Mouse (Mus musculus) kidney, adult 2 months (tissue): Measurements from ENCODE around the gene Abcg4. TPM values are rescaled to one million over a fixed set of nuclear protein-coding genes. Genes with fewer than 3 reads are reported as not detected.
"Not testable (repeated sequence)": the region's sequence is repeated elsewhere in the genome, so short reads cannot be mapped to it uniquely, and the experiment has no call there.

Experiments used
- DNase-seq: peaks from one replicate; pipeline ENCODE4 v3.0.0; 2021
- H3K27ac ChIP-seq: fragments of 200-500 bp; 2 replicates; pipeline ENCODE4 v1.5.1; 2012; ENCODE audit warnings: low read depth, low read length, control low read depth, inconsistent platforms; ENCODE audit not compliant: insufficient read depth
- H3K27me3 ChIP-seq: fragments of 200-500 bp; replicated peaks from 2 replicates; pipeline ENCODE4 v1.6.1; 2012; ENCODE audit warnings: mild to moderate bottlenecking, moderate library complexity, low read length, inconsistent platforms; ENCODE audit not compliant: control insufficient read depth, insufficient read depth
- H3K36me3 ChIP-seq: fragments of 200-500 bp; 2 replicates; pipeline ENCODE4 v1.6.1; 2012; ENCODE audit warnings: mild to moderate bottlenecking, moderate library complexity, low read length, inconsistent platforms; ENCODE audit not compliant: control insufficient read depth, insufficient read depth
- H3K4me1 ChIP-seq: fragments of 200-500 bp; 2 replicates; pipeline ENCODE4 v1.6.1; 2011; ENCODE audit warnings: low read length; ENCODE audit not compliant: control insufficient read depth, insufficient read depth
- H3K4me3 ChIP-seq: fragments of 200-500 bp; 2 replicates; pipeline ENCODE4 v1.5.1; 2011; ENCODE audit warnings: mild to moderate bottlenecking, low read depth, low read length, control low read depth; ENCODE audit not compliant: insufficient read depth
- CTCF ChIP-seq: fragments of 200-500 bp; conservative IDR thresholded peaks from 2 replicates; pipeline ENCODE4 v1.5.1; 2011; ENCODE audit warnings: low read depth, mild to moderate bottlenecking, control low read depth, low read length, moderate library complexity, mixed read lengths; ENCODE audit not compliant: insufficient read depth, insufficient read length
- POLR2A ChIP-seq: fragments of 200-500 bp; IDR thresholded peaks from one replicate; pipeline ENCODE4 v1.6.1; 2011; ENCODE audit warnings: low read depth, low read length, control low read depth
- WGBS: fragments of 180-500 bp; shearing (Covaris S2); methylation state at CpG from one replicate; pipeline ENCODE4 v1.1.7; 2018; 5-methylcytosine and 5-hydroxymethylcytosine counted together
- polyA plus RNA-seq: library from polyadenylated mRNA; depleted of rRNA; stranded (reverse); fragments of >200 nt; gene quantifications from 2 replicates; pipeline ENCODE4 v1.2.3, GENCODE M21; 2012

Abcg4 gene
- polyA plus RNA-seq, 1 experiment = 0.45 TPM

- TF ChIP-seq CTCF = no peak
- no peak for TF ChIP-seq POLR2A
Measured at GRCm38 (mm10) chr9:44325768-44326370, 37.5 kb upstream of the Abcg4 start, which contains the start of gene Dpagt1. Gene Dpagt1 (plus strand): TSS chr9:44326019.

GRCm38 (mm10) chr9:44325032-44325767, 36.8 kb upstream of the Abcg4 start:
- H3K4me1 ChIP-seq = peaks cover 13% of the 10 kb centered on the region; the same call in 1 of the 2 replicates
- peak overlapping the region; percentile 28; the same call in 1 of the 2 replicates for H3K27ac ChIP-seq
- 60% methylated on average over 7 of the region's 8 CpGs for WGBS
- not testable (repeated sequence) for H3K36me3 ChIP-seq, H3K4me3 ChIP-seq, H3K27me3 ChIP-seq, DNase-seq

More at GRCm38 (mm10) chr9:44325768-44326370, 37.5 kb upstream of the Abcg4 start, which contains the start of gene Dpagt1:
- Histone ChIP-seq H3K4me1 (peaks cover 9% of the 10 kb centered on the region; the same call in 1 of the 2 replicates), H3K27ac (peak within 1 kb of the TSS; percentile 28), H3K4me3 (peak within 1 kb of the TSS; percentile 72), H3K36me3 (no peaks in the 10 kb centered on the region), H3K27me3 (no peaks in the 10 kb centered on the region)
- no peak for DNase-seq
- WGBS = 2% methylated on average over 12 of the region's 12 CpGs

GRCm38 (mm10) chr9:44324147-44324546, 35.7 kb upstream of the Abcg4 start:
- Histone ChIP-seq H3K27me3 (no peaks in the 10 kb centered on the region), H3K4me3 (no peak overlapping the region), H3K4me1 (peaks cover 13% of the 10 kb centered on the region; the same call in 1 of the 2 replicates), H3K36me3 (no peaks in the 10 kb centered on the region), H3K27ac (no peak overlapping the region)
- TF ChIP-seq CTCF = no peak
- no peak for TF ChIP-seq POLR2A
- peak; percentile 40 for DNase-seq
- WGBS = 59% methylated on average over 6 of the region's 6 CpGs

- H3K4me3 ChIP-seq, H3K27ac ChIP-seq, H3K36me3 ChIP-seq, DNase-seq, H3K27me3 ChIP-seq: not testable (repeated sequence)
- WGBS = 55% methylated on average over 4 of the region's 4 CpGs
- H3K4me1 ChIP-seq = peaks cover 13% of the 10 kb centered on the region; the same call in 1 of the 2 replicates
Measured at GRCm38 (mm10) chr9:44323656-44324055, 35.2 kb upstream of the Abcg4 start.

- H3K27ac ChIP-seq = peak overlapping the region; percentile 54; the same call in 1 of the 2 replicates
- H3K4me1 ChIP-seq = peaks cover 11% of the 10 kb centered on the region
- peak overlapping the region; percentile 33 for H3K4me3 ChIP-seq
- no peaks in the 10 kb centered on the region for H3K27me3 ChIP-seq
- WGBS = 21% methylated on average over 6 of the region's 6 CpGs
- H3K36me3 ChIP-seq = peaks cover 4% of the 10 kb centered on the region
- TF ChIP-seq POLR2A (no peak), CTCF (no peak)
- no peak for DNase-seq
Measured at GRCm38 (mm10) chr9:44320799-44321133, 32.4 kb upstream of the Abcg4 start.

GRCm38 (mm10) chr9:44319887-44320798, 31.7 kb upstream of the Abcg4 start, which contains the start of gene C2cd2l:
Gene C2cd2l (minus strand): TSS chr9:44320285.
- under 1% methylated on average over 67 of the region's 67 CpGs for WGBS
- no peaks in the 10 kb centered on the region for H3K27me3 ChIP-seq

More at GRCm38 (mm10) chr9:44319887-44320798, 31.7 kb upstream of the Abcg4 start, which contains the start of gene C2cd2l:
- Histone ChIP-seq H3K27ac (peak within 1 kb of the TSS; percentile 93), H3K4me1 (peaks cover 9% of the 10 kb centered on the region), H3K4me3 (peak within 1 kb of the TSS; percentile 98), H3K36me3 (peaks cover 6% of the 10 kb centered on the region)
- DNase-seq = peak; percentile 96
- no peak for TF ChIP-seq POLR2A
- no peak for TF ChIP-seq CTCF
